Mouse (Mus musculus): ENCODE measurements around the gene Mllt3. TPM values are rescaled to one million over a fixed set of nuclear protein-coding genes. Genes with fewer than 3 reads are reported as not detected.
A peak's percentile ranks its signal among the peaks of the same experiment; 100 is the strongest.

The Mllt3 gene
- total RNA-seq, 2 experiments from 2014 or later, result 113 to 127 TPM

DNA sequence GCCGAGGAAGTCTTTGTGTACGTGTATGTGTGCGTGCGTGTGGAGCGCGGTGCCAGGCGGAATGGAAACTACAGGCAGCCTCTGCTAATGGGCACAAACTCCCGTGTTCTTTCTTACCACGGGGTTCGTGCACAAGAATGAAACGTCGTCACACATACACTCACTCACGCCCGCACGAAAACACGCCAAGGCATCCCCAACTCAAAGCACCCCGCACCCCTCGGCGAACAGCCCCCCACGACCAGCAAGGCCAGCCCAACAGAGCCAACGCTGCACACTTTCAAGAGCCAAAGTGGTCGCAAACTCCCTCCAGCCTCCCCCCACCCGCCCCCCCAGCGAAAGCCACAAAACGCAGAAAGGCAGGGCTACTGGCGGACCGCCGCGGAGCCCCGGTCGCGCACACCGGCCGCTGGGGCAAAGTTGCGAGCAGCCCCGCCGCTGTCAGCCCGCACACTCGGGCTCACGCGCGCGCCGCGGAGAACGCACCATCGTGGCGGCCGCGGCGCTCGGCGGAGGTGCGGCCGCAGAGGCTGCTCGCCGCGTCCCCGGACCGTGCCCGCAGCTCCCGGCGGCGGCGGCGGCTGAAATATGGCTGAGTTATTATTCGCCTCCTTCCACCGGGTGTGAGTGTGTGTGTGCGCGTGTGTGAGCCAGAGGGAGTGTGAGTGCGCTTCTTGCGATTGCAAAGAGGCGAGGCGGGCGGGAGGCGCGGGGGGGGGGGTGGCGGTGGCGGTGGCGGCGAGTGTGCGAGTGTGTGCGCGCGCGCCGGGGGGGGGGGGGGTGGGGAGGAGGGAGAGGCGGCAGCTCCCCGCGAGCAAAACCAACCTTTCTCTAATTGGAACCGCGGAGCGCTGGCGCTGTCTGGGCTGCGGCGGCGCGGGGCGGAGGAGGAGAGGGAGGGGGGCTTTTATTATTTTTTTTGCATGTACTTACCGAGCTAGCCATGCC, 739 bp downstream of the Mllt3 start:
- peak; percentile 54 for DNase-seq
- Histone ChIP-seq H3K4me3 (peak overlapping the region; percentile 84), H3K27ac (peak overlapping the region; percentile 86)
- intact Hi-C loops (cut with DNase I), result loop anchor here (5.0 kb wide), 2 partner anchors 245 to 510 kb away; no protein-coding TSS in a partner anchor
- no peak for TF ChIP-seq CTCF (IDR thresholded peaks at IDR 0.05)

DNA sequence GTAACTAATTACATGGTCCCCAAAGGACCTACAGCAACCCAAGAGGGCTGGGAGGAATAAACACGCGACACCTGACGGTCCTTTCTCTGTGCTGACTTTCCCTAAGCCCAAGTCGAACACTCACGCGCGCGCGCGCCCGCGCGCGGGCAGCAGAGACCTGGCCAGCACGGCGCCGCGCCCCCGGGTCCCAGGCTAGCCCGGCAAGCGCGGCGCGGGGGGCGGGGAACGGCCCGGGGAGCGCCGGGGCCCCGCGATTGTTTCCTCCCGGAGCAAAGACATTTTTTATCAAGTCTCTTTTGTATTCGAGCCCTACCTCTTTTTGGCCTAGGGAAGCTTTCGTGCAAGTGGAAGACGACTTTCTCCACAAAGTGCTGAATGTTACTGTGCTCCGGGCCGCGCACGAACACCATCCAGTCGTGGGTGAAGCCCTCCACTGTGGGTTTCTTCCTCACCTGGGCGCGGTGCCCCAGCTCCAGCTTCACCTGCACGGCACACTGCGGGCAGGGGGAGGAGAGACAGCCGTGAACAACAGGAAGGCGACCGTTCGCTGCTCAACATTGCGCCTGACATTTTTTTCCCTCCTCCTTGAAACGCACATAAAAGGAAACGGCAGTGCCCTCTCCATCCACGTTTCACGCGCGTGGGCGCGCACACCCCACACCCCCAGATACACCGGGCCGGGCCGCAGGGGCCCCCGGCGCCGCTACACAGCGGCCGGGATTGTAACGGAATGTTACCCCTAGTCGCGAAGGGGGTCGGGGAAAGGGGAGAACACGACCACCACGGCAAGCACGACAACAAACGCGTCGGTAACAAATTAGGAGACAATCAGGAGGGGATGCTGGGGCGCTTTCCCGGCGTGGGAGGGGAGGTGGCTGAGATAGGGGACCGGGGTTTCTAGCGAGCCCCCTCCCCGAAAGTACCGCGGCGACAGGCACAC, 1.7 kb downstream of the Mllt3 start:
- intact Hi-C loops (cut with DNase I), result loop anchor here (5.0 kb wide), 2 partner anchors 244 to 511 kb away; no protein-coding TSS in a partner anchor

DNA sequence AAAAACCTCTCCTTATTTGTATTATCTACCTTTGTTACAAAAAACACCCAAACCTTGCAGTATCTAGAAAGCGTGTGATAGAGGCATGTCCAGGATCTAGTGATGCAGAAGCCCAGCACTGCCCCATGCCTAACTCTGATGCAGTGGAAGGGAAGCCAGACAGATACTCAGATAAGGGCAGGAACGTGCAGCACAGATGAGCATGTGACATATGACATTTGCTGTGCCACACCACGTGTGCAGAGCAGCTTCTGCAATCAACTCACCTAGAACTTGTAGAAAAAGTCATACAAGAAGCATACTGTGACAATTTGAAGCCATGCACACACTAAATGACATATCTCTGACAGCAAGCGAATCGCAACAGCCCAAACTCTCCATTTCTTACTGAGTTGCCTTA, 9.6 kb downstream of the Mllt3 start:
- intact Hi-C loops (cut with DNase I), result loop anchor here (5.0 kb wide), 1 partner anchor 656 kb away; no protein-coding TSS in a partner anchor
- Histone ChIP-seq H3K4me3 (no peak overlapping the region), H3K27ac (no peak overlapping the region)
- no peak for TF ChIP-seq CTCF (IDR thresholded peaks at IDR 0.05)
- DNase-seq, result no peak

More for the DNA sequence above, 1.7 kb downstream of the Mllt3 start:
- TF ChIP-seq CTCF (IDR thresholded peaks at IDR 0.05), result no peak
- peak overlapping the region; percentile 86; the same call in 1 of the 2 replicates for H3K27ac ChIP-seq
- H3K4me3 ChIP-seq, result peak overlapping the region; percentile 84
- DNase-seq, result peak; percentile 45

DNA sequence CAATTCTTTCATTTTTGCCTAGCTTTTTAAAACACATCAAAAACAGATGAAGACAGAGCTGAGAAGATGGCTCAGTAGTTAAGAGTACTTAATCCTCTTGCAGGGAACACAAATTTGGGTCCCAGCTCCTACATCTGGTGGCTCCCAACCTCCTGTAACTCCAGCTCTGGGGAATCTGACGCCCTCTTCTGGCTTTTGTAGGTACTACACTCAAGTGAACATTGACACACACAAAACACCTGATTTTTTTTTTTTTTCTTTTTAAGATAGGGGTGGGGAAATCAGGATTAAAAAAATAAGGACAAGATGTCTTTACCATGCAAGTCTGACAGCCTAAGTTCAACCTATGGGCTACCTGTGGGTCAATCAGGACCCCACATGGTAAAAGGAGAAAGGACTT, 10.5 kb downstream of the Mllt3 start:
- Histone ChIP-seq H3K27ac (no peak overlapping the region), H3K4me3 (no peak overlapping the region)
- TF ChIP-seq CTCF (IDR thresholded peaks at IDR 0.05), result peak; percentile 51
- no peak for DNase-seq
- intact Hi-C loops (cut with DNase I), result loop anchor here (5.0 kb wide), 1 partner anchor 655 kb away; no protein-coding TSS in a partner anchor

DNA sequence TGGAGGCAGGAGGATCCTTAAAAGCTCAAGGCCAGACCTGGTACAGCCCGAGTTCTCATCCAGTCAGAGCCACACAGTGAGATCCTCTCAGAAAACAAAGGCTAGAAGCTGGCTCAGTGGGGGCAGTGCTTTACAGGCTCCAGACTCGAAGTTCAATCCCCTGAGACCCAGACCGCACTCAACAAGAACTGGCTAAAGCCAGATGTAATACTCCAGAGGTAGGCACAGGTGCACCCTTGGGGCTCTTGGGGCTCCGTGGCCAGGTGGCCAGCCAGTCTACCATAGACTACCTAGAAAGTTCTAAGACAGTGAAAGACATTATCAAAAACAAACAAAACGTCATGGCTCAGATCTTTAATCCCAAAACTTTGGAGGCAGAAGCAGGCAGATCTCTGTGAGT, 12.7 kb downstream of the Mllt3 start:
- no peak for DNase-seq
- intact Hi-C loops (cut with DNase I), result loop anchor here (5.0 kb wide), 1 partner anchor 653 kb away; no protein-coding TSS in a partner anchor
- TF ChIP-seq CTCF (IDR thresholded peaks at IDR 0.05), result no peak
- no peak overlapping the region for H3K27ac ChIP-seq
- H3K4me3 ChIP-seq, result no peak overlapping the region

DNA sequence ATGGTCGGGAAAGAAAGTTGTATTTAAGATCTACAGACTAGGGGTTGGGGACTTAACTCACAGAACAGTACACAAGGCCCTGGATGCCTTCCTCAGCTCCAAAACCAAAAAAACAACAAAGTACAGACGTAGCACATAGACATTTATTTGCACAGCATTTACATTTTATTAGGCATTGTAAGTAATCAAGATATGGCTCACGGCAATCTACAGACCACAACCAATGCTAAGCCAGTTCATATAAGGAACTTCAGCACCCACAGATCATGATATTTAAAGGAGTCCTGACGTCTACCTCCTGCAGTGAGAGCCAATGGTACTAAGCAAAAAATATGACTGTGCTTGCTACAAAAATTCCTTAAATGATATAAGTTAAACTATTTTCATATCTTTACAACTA, 13.5 kb downstream of the Mllt3 start:
- Histone ChIP-seq H3K4me3 (no peak overlapping the region), H3K27ac (no peak overlapping the region)
- intact Hi-C loops (cut with DNase I), result loop anchor here (5.0 kb wide), 2 partner anchors 87 to 652 kb away; no protein-coding TSS in a partner anchor
- DNase-seq, result no peak
- no peak for TF ChIP-seq CTCF (IDR thresholded peaks at IDR 0.05)

DNA sequence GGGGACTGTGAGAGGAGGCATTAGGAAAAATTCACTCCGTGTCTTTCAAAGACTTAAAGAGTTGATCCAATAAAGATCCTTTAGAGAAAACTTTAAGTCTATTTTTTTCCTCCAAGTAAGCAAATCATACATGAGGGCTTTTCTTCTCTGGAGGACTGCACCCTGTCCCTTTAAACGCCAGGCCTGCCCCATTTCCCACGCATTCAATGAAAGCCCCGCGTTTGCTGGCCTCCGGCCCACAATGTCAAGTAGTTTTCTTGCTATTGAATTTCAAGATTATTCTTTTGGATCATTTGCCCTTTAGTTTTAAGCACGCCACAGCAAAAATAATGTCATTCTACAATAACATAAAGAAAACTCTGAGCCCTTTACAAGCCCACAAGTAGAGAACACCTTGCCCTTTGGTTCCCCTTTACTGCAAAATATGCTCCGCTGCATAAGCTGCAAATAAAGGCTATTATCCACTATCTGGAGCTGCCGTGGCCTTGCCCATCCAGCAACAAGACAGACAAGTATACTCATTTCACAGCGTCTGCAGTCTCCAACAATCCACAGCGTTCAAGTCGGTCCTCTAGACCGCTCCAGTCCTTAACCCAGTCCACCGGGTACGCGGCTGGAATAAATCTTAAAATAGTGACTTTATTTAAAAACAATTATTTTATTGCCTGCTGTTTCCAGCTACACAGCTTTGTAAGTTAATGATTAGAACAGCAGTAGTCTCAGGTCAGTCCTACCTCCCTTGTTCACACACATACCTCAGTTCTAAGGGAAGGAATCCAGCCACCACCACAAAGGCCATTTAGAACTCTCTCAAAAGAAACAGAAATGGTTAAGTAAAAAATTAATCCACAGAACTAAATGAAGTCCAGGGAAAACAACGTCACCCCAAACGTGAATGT, 15.5 kb downstream of the Mllt3 start:
- H3K4me3 ChIP-seq, result no peak overlapping the region

DNA sequence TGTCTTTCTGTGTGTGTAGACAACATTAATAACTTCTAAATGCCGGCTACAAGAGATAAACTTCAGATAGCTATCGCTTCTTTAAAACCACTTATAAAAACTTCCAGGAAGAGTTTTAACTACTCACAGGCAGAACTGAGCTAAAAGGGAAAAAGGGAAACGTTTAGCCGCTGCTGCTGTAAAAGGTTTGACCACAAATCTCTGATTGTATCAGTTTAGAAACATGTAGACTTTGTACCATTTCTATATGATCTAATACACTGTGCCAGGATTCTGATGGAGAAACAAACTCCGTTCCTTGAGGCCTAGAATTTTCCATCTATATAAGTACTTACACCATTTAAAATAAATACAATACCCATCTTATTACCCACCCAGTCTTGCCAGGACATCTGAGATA, 17.4 kb downstream of the Mllt3 start:
- Histone ChIP-seq H3K27ac (no peak overlapping the region), H3K4me3 (no peak overlapping the region)
- intact Hi-C loops (cut with DNase I), result loop anchor here (5.0 kb wide), 1 partner anchor 83 kb away; no protein-coding TSS in a partner anchor
- no peak for DNase-seq
- no peak for TF ChIP-seq CTCF (IDR thresholded peaks at IDR 0.05)

More for the DNA sequence above, 15.5 kb downstream of the Mllt3 start:
- intact Hi-C loops (cut with DNase I), result loop anchor here (5.0 kb wide), 1 partner anchor 85 kb away; no protein-coding TSS in a partner anchor
- no peak for DNase-seq
- H3K27ac ChIP-seq, result no peak overlapping the region
- TF ChIP-seq CTCF (IDR thresholded peaks at IDR 0.05), result no peak

DNA sequence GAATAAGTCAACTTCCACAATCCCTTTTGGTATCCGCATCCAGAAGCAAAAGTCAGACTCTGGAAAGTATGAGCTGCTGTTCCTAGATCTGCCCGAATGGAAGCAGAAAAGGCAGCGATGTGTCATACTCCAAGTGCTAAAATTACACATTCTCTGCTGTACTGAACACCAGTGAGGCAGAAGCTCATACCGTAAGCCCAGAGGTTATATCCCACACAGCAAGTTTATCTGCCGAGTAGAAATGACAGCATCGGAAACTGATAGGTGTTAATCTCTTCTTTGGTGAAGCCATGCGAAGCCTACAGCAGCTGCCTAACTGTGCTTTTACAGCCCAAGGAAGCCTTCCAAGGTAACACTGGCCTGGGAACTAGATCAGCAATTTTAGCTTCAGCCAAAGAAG, 17.9 kb downstream of the Mllt3 start:
- Histone ChIP-seq H3K4me3 (peak overlapping the region; percentile 33), H3K27ac (0 out of 2 replicates have a peak overlapping the region, but pooled peaks have one; percentile 24)
- no peak for DNase-seq
- no peak for TF ChIP-seq CTCF (IDR thresholded peaks at IDR 0.05)
- intact Hi-C loops (cut with DNase I), result loop anchor here (5.0 kb wide), 1 partner anchor 83 kb away; no protein-coding TSS in a partner anchor

DNA sequence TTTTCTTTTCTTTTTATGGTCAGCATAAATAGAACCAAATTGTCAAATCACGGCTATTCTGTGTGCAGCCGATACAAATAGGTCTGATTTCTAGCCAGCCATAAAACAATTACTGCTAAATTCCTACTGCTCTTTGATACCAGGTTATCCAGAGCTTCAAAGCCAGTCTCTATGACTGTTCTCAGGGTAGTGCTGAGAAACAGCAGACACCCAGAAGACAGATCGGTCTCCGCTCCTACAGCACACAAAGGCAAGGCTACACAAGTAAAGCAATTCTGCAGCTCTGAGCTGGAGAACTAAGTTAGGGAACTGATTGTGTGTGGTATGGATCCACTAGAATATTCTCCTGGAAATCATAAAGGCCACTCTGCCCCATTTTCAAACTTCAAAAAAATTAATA, 20.4 kb downstream of the Mllt3 start:
- intact Hi-C loops (cut with DNase I), result no loop called here
- no peak overlapping the region for H3K4me3 ChIP-seq
- no peak overlapping the region for H3K27ac ChIP-seq
- TF ChIP-seq CTCF (IDR thresholded peaks at IDR 0.05), result no peak
- no peak for DNase-seq

DNA sequence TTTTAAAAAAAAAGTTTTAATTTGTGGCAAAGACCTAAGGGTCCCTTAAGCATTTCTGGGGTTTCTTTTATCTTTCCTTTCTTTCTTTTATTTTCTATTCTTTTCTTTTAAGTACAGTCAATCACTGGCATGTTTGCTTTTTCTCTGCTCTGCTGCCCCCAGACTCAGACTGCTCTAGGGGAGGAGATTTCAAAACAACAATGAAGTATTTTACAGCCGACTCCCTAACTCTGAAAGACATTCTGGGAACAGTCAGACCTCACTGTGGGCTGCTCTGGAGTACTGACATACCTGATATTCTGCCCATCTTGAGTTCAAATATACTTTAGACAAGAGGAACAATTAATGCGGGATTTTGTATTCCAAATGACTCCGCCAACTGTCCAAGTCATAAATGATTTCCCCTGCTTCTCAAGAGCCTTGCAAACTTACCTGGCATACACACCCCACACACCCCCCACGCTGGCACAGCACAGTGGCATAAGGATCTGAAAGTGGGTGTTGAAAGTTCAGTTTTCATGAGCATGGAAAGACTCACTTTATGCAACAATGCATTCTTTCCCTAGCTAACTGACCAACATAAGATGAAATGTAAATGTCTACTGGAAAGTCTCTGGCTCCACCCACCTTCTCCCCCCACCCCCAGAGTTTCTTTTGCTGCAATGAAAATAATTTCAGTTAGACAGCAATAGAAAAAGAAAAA, 21.1 kb downstream of the Mllt3 start:
- TF ChIP-seq CTCF (IDR thresholded peaks at IDR 0.05), result no peak
- Histone ChIP-seq H3K27ac (no peak overlapping the region), H3K4me3 (no peak overlapping the region)
- intact Hi-C loops (cut with DNase I), result no loop called here
- no peak for DNase-seq
